Comparison of ENCODE assay signal across 8 mouse cellular contexts in genomic region chr17:86906136-86906461, GRCm38 (mm10). TPM values are rescaled to one million over a fixed set of nuclear protein-coding genes. Genes with fewer than 3 reads are reported as not detected.
DNase-seq lines count a peak whose midpoint lies in the region; ATAC-seq and TF ChIP-seq lines count a peak whose summit lies in the region.

No protein-coding gene starts in this region.

- H3K4me3 ChIP-seq in hindbrain, embryonic 15.5 days, result no peak overlapping the region

- in situ Hi-C loops in Patski (cut with MboI; ENCODE audit: low pct_unique_long_range_greater_than_20kb), result loop anchor here (5.0 to 10.0 kb wide), 4 partner anchors 94 to 741 kb away; partner anchors contain the start of gene Prkce

- H3K9ac ChIP-seq in hindbrain, embryonic 15.5 days, result no peak overlapping the region

- 0 out of 2 replicates have a peak overlapping the region, but pooled peaks have one; percentile 13 for H3K4me2 ChIP-seq in hindbrain, embryonic 15.5 days

- peak; percentile 59 for ATAC-seq in Patski
- ATAC-seq in hindbrain, embryonic 15.5 days (ENCODE audit: low FRiP score, low read depth), result peak; percentile 46; the same call in 1 of the 2 replicates
- ATAC-seq in megakaryocyte-erythroid progenitor cell, adult 5-6 weeks (replicated peaks; ENCODE audit: low FRiP score, low TSS enrichment, poor library complexity, severe bottlenecking), result peak; percentile 66
- no peak for ATAC-seq in erythroblast, adult 5-6 weeks (replicated peaks; ENCODE audit: low FRiP score, poor library complexity, severe bottlenecking)

- H3K27ac ChIP-seq in hindbrain, embryonic 15.5 days (replicated peaks), result peak overlapping the region; percentile 73

- POLR2A ChIA-PET in Patski (lab: Charles Lee), result no interaction called here

- H3K4me1 ChIP-seq in hindbrain, embryonic 15.5 days (replicated peaks), result peaks cover 23% of the 10 kb centered on the region

- H3K27me3 ChIP-seq in Patski, result no peaks in the 10 kb centered on the region
- H3K27me3 ChIP-seq in hindbrain, embryonic 15.5 days, result no peaks in the 10 kb centered on the region

- TF ChIP-seq CTCF in Patski (IDR thresholded peaks at IDR 0.05), result peak; percentile 94

- no peaks in the 10 kb centered on the region for H3K36me3 ChIP-seq in hindbrain, embryonic 15.5 days

- no peak for DNase-seq in Patski (ENCODE audit: low read depth, low spot score)
- DNase-seq in cerebellum, adult 9-11 months, result peak; percentile 54
- peak; percentile 76 to 79 for DNase-seq in frontal cortex, postnatal 25 days (ENCODE audit: low spot score in 2 of 2)
- DNase-seq in layer of hippocampus, postnatal 25 days (ENCODE audit: extremely low spot score in 1 of 2, low spot score in 1 of 2), result peak; percentile 68 to 96
- DNase-seq in right cerebral cortex, postnatal 14 days, result peak; percentile 85

- 3% methylated on average over 9 of the region's 9 CpGs for WGBS in hindbrain, embryonic 15.5 days

- CTCF ChIA-PET in Patski (lab: Charles Lee), result interaction anchor here (0.6 to 3.3 kb wide), 22 partner anchors 8 to 449 kb away, joined by 3 to 17 read pairs (median 5); no protein-coding TSS in a partner anchor

- no peaks in the 10 kb centered on the region for H3K9me3 ChIP-seq in hindbrain, embryonic 15.5 days

RNA-seq across cellular contexts. Expression of gene Tmem247, which starts 11.0 kb away (rescaled TPM):
- polyA plus RNA-seq in Patski (2021), result not detected
- not detected in 2 replicates for polyA plus RNA-seq in hindbrain, embryonic 15.5 days (2015; fragmentation: Nextera tagmentation; extraction: Ambion mirVana)
- total RNA-seq in layer of hippocampus, postnatal 25 days (2021), result not detected
- total RNA-seq in megakaryocyte-erythroid progenitor cell, adult 5-6 weeks (2014; fragmentation: Nextera tagmentation), result not detected in 2 replicates
- total RNA-seq in megakaryocyte-erythroid progenitor cell, adult 5-6 weeks (2017), result not detected in 2 replicates
- not detected in 2 replicates for total RNA-seq in erythroblast, adult 5-6 weeks (2015; ENCODE audit: low replicate concordance)
- not detected in 2 replicates for total RNA-seq in erythroblast, adult 5-6 weeks (2017; ENCODE audit: low replicate concordance)

RNA-seq across cellular contexts. Expression of gene Atp6v1e2, which starts 41.6 kb away (rescaled TPM):
- polyA plus RNA-seq in Patski (2021), result not detected
- polyA plus RNA-seq in hindbrain, embryonic 15.5 days (2015; fragmentation: Nextera tagmentation; extraction: Ambion mirVana), result 0.16 TPM in 1 of 2 replicates, not detected in the other
- total RNA-seq in layer of hippocampus, postnatal 25 days (2021), result under 1 TPM in 1 of 2 experiments, not detected in 1; 0.27 TPM
- total RNA-seq in megakaryocyte-erythroid progenitor cell, adult 5-6 weeks (2014; fragmentation: Nextera tagmentation), result not detected in 2 replicates
- not detected in 2 replicates for total RNA-seq in megakaryocyte-erythroid progenitor cell, adult 5-6 weeks (2017)
- not detected in 2 replicates for total RNA-seq in erythroblast, adult 5-6 weeks (2015; ENCODE audit: low replicate concordance)
- not detected in 2 replicates for total RNA-seq in erythroblast, adult 5-6 weeks (2017; ENCODE audit: low replicate concordance)

RNA-seq across cellular contexts. Expression of gene Rhoq, which starts 56.8 kb away (rescaled TPM):
- polyA plus RNA-seq in Patski (2021), result 76.8 TPM
- polyA plus RNA-seq in hindbrain, embryonic 15.5 days (2015; fragmentation: Nextera tagmentation; extraction: Ambion mirVana), result 8.6 and 8.8 TPM in 2 replicates
- total RNA-seq in layer of hippocampus, postnatal 25 days (2021), result 10 to 100 TPM; 32.8 to 37.8 TPM
- total RNA-seq in megakaryocyte-erythroid progenitor cell, adult 5-6 weeks (2014; fragmentation: Nextera tagmentation), result 0.13 and 2.8 TPM in 2 replicates
- 1.5 and 2.9 TPM in 2 replicates for total RNA-seq in megakaryocyte-erythroid progenitor cell, adult 5-6 weeks (2017)
- total RNA-seq in erythroblast, adult 5-6 weeks (2015; ENCODE audit: low replicate concordance), result 1.7 and 2.5 TPM in 2 replicates
- 2.5 and 7.2 TPM in 2 replicates for total RNA-seq in erythroblast, adult 5-6 weeks (2017; ENCODE audit: low replicate concordance)

Comparison
In these comparisons a context has a peak if more than half of its experiments do, and no peak if none do; other contexts are left out.
1. RNA of gene Rhoq, which starts 56.8 kb away (total RNA-seq): 32.8 to 37.8 TPM in layer of hippocampus, postnatal 25 days; 1.7 to 7.2 TPM in erythroblast, adult 5-6 weeks and 0.13 to 2.9 TPM in megakaryocyte-erythroid progenitor cell, adult 5-6 weeks; every median in the first group is over 4 times any median in the second.